Mouse (Mus musculus): ENCODE results near the gene Cers3.

DNA sequence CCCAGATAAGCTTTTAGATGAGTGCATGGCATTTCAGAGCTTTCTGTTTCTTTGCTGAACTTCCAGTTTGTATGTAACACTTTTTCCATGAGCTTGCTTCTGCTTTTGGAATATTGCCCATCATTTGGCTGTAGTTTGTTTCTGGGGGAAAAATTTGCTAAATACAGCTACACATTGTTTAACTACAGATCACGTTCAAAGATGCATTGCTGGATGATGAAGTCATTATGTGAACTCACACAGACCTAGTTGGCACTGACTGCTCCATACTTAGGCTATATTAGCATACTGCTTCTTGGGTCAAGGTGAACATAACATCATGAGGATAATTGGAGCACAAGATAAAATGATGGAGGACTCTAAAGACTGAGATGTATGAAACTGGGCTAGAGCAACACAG, 53.6 kb downstream of the Cers3 start:
- TF ChIP-seq TAL1 (IDR thresholded peaks at IDR 0.05; ENCODE audit: low read length) (no peak), GATA1 (IDR thresholded peaks at IDR 0.05; ENCODE audit: low read length) (no peak)

All from erythroblast, embryonic 14.5 days (primary cell).